Mouse (Mus musculus) bone marrow, adult 2 months (tissue): ENCODE results near the gene Ttc25.

Source experiments
- CTCF ChIP-seq: fragments of 200-500 bp; IDR thresholded peaks from 2 replicates; pipeline ENCODE4 v1.5.1; 2011; ENCODE audit warnings: low read length, control low read depth; ENCODE audit not compliant: control insufficient read depth, insufficient read depth
- POLR2A ChIP-seq: fragments of 200-500 bp; IDR thresholded peaks from 2 replicates; pipeline ENCODE4 v1.6.1; 2011; ENCODE audit warnings: low read depth, mild to moderate bottlenecking, control low read depth, low read length, borderline replicate concordance; ENCODE audit not compliant: control insufficient read depth

- TF ChIP-seq POLR2A (no peak), CTCF (peak; percentile 73)
These were observed 25.2 kb downstream of the Ttc25 start for GRCm38 (mm10) chr11:100570430-100571201.
